Mouse (Mus musculus): ENCODE measurements around the gene Umad1.

DNA sequence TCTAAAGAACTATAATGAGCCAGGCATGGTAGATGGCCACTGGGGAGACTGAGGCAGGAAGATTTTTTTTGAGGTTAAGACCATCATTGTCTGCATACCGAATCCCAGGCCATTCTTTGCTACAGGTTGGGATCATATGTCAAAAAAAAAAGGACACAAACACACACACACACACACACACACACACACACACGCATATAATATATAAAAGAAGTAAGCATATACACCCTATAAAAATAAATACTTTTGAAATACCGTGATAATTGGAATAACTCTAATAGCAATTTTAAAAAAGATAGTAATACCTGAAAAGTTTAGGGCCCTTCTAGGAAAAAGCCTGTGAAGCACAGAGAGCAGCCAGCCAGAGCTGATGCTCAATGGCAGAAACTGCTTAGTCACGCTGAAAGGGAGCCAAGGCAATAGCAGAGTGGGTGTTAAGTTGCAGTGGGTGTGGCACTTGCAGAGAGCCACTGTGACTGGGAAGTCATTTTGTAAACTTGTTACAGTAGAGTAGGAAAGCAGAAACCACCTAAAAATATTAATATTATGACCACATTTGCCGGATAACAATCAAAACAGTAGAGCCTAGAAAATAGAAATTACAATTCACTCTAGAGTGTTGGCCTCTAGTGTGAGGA is 86.2 kb downstream of the Umad1 start:
- no peak for TF ChIP-seq EP300 (optimal IDR thresholded peaks at IDR 0.05)
- no peak for TF ChIP-seq CTCF (IDR thresholded peaks at IDR 0.05; ENCODE audit: low read depth)
